Mouse (Mus musculus): Measurements from ENCODE around the gene Ror2.

- no peak for TF ChIP-seq POLR2A (IDR thresholded peaks at IDR 0.05; ENCODE audit: control insufficient read depth, low read depth, low read length)
- no peak for TF ChIP-seq CTCF (IDR thresholded peaks at IDR 0.05; ENCODE audit: control insufficient read depth, insufficient read depth, insufficient replicate concordance, low read depth, low read length)
Measured at GRCm38 (mm10) chr13:53221176-53221575, 64.7 kb downstream of the Ror2 start.
